Mouse (Mus musculus) liver, embryonic 12.5 days (tissue): ENCODE data around the gene Cabp1. TPM values are rescaled to one million over a fixed set of nuclear protein-coding genes. Genes with fewer than 3 reads are reported as not detected.

Source experiments
- ATAC-seq: fragments of 200-750 bp; cut with Nextera tagmentation; 2 replicates; pipeline ENCODE4 v1.8.0; 2017; ENCODE audit warnings: moderate number of reproducible peaks, mild to moderate bottlenecking, moderate library complexity
- H3K27ac ChIP-seq: fragments of 300-500 bp; sonication (generic); 2 replicates; pipeline ENCODE4 v1.5.1; 2016; ENCODE audit warnings: mild to moderate bottlenecking
- H3K27me3 ChIP-seq: fragments of 300-500 bp; sonication (generic); replicated peaks from 2 replicates; pipeline ENCODE4 v1.6.1; 2016; ENCODE audit warnings: mild to moderate bottlenecking, moderate library complexity
- H3K36me3 ChIP-seq: fragments of 300-500 bp; sonication (generic); 2 replicates; pipeline ENCODE4 v1.6.1; 2016; ENCODE audit warnings: mild to moderate bottlenecking, moderate library complexity
- H3K4me1 ChIP-seq: fragments of 300-500 bp; sonication (generic); 2 replicates; pipeline ENCODE4 v1.6.1; 2016
- H3K4me2 ChIP-seq: fragments of 300-500 bp; sonication (generic); 2 replicates; pipeline ENCODE4 v1.6.1; 2016; ENCODE audit warnings: mild to moderate bottlenecking, moderate library complexity
- H3K4me3 ChIP-seq: fragments of 300-500 bp; sonication (generic); 2 replicates; pipeline ENCODE4 v1.5.1; 2016; ENCODE audit warnings: mild to moderate bottlenecking, moderate library complexity
- H3K9ac ChIP-seq: fragments of 300-500 bp; sonication (generic); 2 replicates; pipeline ENCODE4 v1.6.1; 2016; ENCODE audit warnings: mild to moderate bottlenecking, moderate library complexity
- H3K9me3 ChIP-seq: fragments of 300-500 bp; sonication (generic); replicated peaks from 2 replicates; pipeline ENCODE4 v1.6.1; 2016; ENCODE audit warnings: mild to moderate bottlenecking, moderate library complexity
- WGBS: fragments of 180-500 bp; shearing (Covaris S2); methylation state at CpG from one replicate; pipeline ENCODE4 v1.1.7; 2016; ENCODE audit not compliant: insufficient replicate concordance; 5-methylcytosine and 5-hydroxymethylcytosine counted together
- polyA plus RNA-seq: library from polyadenylated mRNA; unstranded; fragments of >200 nt; fragmentation: Nextera tagmentation; extraction: Ambion mirVana; gene quantifications from 2 replicates; pipeline ENCODE4 v1.2.1, GENCODE M21; 2016

Gene Cabp1
- polyA plus RNA-seq, 1 experiment from 2014 or later: 0.36 TPM

DNA sequence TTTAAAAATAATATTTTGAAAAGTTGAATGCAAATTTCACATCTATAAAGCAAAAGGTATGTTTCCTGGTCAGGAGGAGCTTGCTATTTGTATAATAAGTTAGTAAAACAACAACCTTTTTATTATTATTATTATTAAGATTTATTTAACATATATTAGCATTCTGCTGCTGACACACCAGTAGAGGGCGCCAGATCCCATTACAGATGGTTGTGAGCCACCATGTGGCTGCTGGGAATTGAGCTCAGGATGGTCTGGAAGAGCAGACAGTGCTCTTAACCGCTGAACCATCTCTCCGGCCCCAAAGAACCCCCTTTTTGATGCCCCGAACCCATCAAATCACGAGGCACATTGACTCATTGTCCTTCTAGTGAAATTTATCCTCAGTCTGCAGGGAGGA is 13.1 kb upstream of the Cabp1 start:
- WGBS: 54% methylated on average over 5 of the region's 5 CpGs
- no peak overlapping the region for H3K27ac ChIP-seq
- peaks cover 26% of the 10 kb centered on the region for H3K4me1 ChIP-seq
- no peak for ATAC-seq
- H3K4me3 ChIP-seq: no peak overlapping the region
- no peak overlapping the region for H3K4me2 ChIP-seq
- H3K9ac ChIP-seq: no peak overlapping the region
- no peaks in the 10 kb centered on the region for H3K9me3 ChIP-seq
- H3K36me3 ChIP-seq: no peaks in the 10 kb centered on the region
- H3K27me3 ChIP-seq: peaks cover 72% of the 10 kb centered on the region

GRCm38 (mm10) chr5:115204562-115205311 is 10.6 kb upstream of the Cabp1 start:
- H3K27me3 ChIP-seq: peaks cover 65% of the 10 kb centered on the region
- no peaks in the 10 kb centered on the region for H3K36me3 ChIP-seq
- no peak overlapping the region for H3K27ac ChIP-seq
- whole genome bisulfite sequencing: 4% methylated on average over 31 of the region's 31 CpGs
- no peak overlapping the region for H3K9ac ChIP-seq
- peak overlapping the region; percentile 35 for H3K4me3 ChIP-seq
- no peak for ATAC-seq
- peaks cover 26% of the 10 kb centered on the region for H3K4me1 ChIP-seq
- H3K4me2 ChIP-seq: peak overlapping the region; percentile 61
- no peaks in the 10 kb centered on the region for H3K9me3 ChIP-seq

DNA sequence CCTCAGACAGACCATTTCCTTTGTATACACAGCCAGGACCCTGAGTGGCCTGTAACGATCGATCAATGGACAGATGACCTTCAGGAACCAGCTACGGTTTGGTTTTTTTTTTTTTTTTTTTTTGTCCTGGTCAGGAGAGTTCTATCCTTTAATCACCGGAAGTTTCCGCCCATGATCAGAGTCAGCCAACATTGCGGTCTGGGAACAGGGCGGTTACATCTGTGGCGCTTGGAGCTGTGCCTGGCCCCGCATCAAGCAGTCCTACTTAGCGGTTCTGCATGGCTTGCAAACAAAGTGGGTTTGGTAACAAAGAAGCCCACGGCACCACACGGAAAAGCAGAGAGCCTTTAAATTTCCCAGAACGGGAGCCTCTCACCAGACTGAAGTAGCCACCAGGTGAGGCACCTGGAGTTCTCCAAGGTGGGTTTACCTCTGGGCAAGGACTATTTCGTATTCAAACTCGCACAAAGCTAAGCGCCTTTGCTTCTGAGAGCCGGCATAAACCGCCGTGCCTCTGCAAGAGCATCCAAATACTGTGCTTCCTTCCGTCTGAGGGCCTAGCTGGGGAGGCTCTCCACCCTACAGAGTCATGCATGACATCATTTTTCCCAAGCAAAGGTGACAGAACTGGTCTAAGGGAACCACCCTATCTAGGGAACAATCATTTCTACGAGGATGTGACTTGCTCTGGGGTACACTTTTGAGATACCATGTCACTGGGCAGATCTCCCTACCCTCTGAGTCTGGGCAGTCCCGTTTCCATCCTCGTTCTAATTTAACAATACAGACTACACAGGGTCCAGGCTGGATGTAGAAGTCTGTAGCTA is 9.8 kb upstream of the Cabp1 start:
- Histone ChIP-seq H3K4me2 (peak overlapping the region; percentile 61), H3K9me3 (no peaks in the 10 kb centered on the region), H3K4me1 (peaks cover 26% of the 10 kb centered on the region), H3K27me3 (peaks cover 65% of the 10 kb centered on the region), H3K4me3 (peak overlapping the region; percentile 35; the same call in 1 of the 2 replicates), H3K36me3 (no peaks in the 10 kb centered on the region), H3K9ac (no peak overlapping the region), H3K27ac (no peak overlapping the region)
- ATAC-seq: no peak
- 10% methylated on average over 23 of the region's 23 CpGs for WGBS

GRCm38 (mm10) chr5:115194626-115195221 is 543 bp upstream of the Cabp1 start:
- Histone ChIP-seq H3K4me1 (peaks cover 15% of the 10 kb centered on the region), H3K9me3 (no peaks in the 10 kb centered on the region), H3K27me3 (peaks cover 86% of the 10 kb centered on the region), H3K4me2 (peak overlapping the region; percentile 88), H3K9ac (no peak overlapping the region), H3K36me3 (no peaks in the 10 kb centered on the region), H3K27ac (no peak overlapping the region), H3K4me3 (peak overlapping the region; percentile 59)
- ATAC-seq: no peak
- 5% methylated on average over 12 of the region's 12 CpGs for WGBS

DNA sequence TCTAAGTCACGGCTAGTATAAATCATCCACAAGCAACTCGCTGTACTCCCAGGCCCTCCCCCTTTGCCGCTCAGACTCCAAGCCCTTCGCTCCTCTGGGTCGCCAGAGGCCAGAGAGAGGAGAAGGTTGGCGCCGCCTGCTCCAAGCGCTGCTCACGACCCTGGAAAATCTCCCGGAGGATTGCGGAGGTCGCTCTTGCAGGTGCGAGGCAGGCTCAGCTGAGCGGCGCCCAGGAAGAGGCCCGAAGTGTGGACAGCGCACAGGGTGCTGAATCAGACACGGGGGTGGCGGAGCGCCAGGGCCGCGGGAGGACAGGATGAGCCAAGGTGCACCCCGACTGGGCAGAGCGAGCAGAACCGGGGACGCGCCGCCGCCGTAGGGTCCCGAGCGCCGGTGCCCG is 955 bp downstream of the Cabp1 start:
- Histone ChIP-seq H3K27me3 (peaks cover 97% of the 10 kb centered on the region), H3K27ac (no peak overlapping the region), H3K9ac (no peak overlapping the region), H3K4me1 (peaks cover 15% of the 10 kb centered on the region), H3K36me3 (no peaks in the 10 kb centered on the region), H3K4me2 (peak overlapping the region; percentile 88), H3K9me3 (no peaks in the 10 kb centered on the region), H3K4me3 (peak overlapping the region; percentile 59)
- 2% methylated on average over 34 of the region's 34 CpGs for WGBS
- ATAC-seq: peak; percentile 45; the same call in 1 of the 2 replicates

DNA sequence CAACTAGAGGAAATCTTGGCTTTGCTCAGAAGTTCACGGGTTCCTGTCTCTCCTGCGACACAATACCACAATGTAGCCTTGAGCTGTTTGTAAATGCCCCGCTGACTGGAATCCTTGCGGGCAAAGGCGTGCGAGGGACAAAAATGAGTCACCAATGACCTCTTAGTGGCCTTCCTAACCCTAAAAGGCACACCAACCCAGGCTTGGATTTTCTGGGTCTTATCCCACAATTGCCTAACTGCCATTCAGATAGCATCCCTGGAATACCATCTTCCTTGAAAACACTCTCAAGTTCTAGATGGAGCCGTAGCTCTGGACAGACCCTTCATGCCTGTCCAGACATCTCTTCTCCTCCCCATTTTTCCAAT is 1.4 kb downstream of the Cabp1 start:
- Histone ChIP-seq H3K27me3 (peaks cover 98% of the 10 kb centered on the region), H3K4me3 (0 out of 2 replicates have a peak overlapping the region, but pooled peaks have one; percentile 59), H3K4me2 (peak overlapping the region; percentile 88), H3K36me3 (no peaks in the 10 kb centered on the region), H3K9me3 (no peaks in the 10 kb centered on the region), H3K9ac (no peak overlapping the region), H3K27ac (no peak overlapping the region), H3K4me1 (peaks cover 18% of the 10 kb centered on the region)
- 13% methylated on average over 7 of the region's 7 CpGs for WGBS
- ATAC-seq: no peak

- Histone ChIP-seq H3K9ac (no peak overlapping the region), H3K27ac (no peak overlapping the region), H3K4me2 (no peak overlapping the region), H3K9me3 (no peaks in the 10 kb centered on the region), H3K4me3 (no peak overlapping the region), H3K27me3 (peaks cover 98% of the 10 kb centered on the region), H3K36me3 (no peaks in the 10 kb centered on the region), H3K4me1 (peaks cover 24% of the 10 kb centered on the region)
- no peak for ATAC-seq
- 13% methylated on average over 29 of the region's 29 CpGs for WGBS
These were observed 2.0 kb downstream of the Cabp1 start for GRCm38 (mm10) chr5:115191880-115192827.

GRCm38 (mm10) chr5:115190081-115190480 is 4.1 kb downstream of the Cabp1 start:
- Histone ChIP-seq H3K9me3 (no peaks in the 10 kb centered on the region), H3K27ac (no peak overlapping the region), H3K4me2 (no peak overlapping the region), H3K27me3 (peaks cover 98% of the 10 kb centered on the region), H3K4me3 (no peak overlapping the region), H3K4me1 (peaks cover 28% of the 10 kb centered on the region), H3K36me3 (no peaks in the 10 kb centered on the region), H3K9ac (no peak overlapping the region)
- WGBS: 61% methylated on average over 12 of the region's 12 CpGs
- ATAC-seq: no peak

DNA sequence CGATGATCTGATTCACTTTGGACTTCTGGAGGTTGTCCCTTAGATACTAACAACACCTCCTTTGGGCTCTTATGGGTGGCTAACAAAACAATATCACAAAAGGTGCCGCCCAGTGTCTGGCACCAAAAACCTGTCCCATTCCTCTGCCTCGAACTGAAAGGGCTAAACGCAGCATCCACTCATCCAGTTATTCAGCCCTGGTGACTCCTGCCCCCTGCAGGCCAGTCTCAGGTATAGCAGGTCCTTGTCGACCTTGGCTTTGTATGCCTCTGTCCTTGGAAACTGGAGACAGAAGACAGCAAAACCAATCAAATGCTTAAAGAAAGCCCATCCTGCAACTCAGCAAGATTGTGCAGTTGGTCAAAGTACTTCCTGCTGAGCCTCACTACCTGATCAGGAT is 5.4 kb downstream of the Cabp1 start:
- Histone ChIP-seq H3K4me1 (peaks cover 22% of the 10 kb centered on the region), H3K36me3 (no peaks in the 10 kb centered on the region), H3K9ac (no peak overlapping the region), H3K27me3 (peaks cover 98% of the 10 kb centered on the region), H3K4me2 (no peak overlapping the region), H3K4me3 (no peak overlapping the region), H3K27ac (no peak overlapping the region), H3K9me3 (no peaks in the 10 kb centered on the region)
- WGBS: 41% methylated on average over 5 of the region's 5 CpGs
- ATAC-seq: no peak

GRCm38 (mm10) chr5:115187188-115188131 is 6.7 kb downstream of the Cabp1 start:
- Histone ChIP-seq H3K36me3 (no peaks in the 10 kb centered on the region), H3K27ac (no peak overlapping the region), H3K27me3 (peaks cover 96% of the 10 kb centered on the region), H3K9ac (no peak overlapping the region), H3K4me1 (peaks cover 24% of the 10 kb centered on the region), H3K4me2 (peak overlapping the region; percentile 57), H3K9me3 (no peaks in the 10 kb centered on the region), H3K4me3 (peak overlapping the region; percentile 22)
- WGBS: 5% methylated on average over 26 of the region's 26 CpGs
- ATAC-seq: peak; percentile 67
